Mouse (Mus musculus): Measurements from ENCODE around the gene Magi2. TPM values are rescaled to one million over a fixed set of nuclear protein-coding genes. Genes with fewer than 3 reads are reported as not detected.

Gene Magi2
- polyA plus RNA-seq, 1 experiment from 2014 or later, result 1.9 TPM

DNA sequence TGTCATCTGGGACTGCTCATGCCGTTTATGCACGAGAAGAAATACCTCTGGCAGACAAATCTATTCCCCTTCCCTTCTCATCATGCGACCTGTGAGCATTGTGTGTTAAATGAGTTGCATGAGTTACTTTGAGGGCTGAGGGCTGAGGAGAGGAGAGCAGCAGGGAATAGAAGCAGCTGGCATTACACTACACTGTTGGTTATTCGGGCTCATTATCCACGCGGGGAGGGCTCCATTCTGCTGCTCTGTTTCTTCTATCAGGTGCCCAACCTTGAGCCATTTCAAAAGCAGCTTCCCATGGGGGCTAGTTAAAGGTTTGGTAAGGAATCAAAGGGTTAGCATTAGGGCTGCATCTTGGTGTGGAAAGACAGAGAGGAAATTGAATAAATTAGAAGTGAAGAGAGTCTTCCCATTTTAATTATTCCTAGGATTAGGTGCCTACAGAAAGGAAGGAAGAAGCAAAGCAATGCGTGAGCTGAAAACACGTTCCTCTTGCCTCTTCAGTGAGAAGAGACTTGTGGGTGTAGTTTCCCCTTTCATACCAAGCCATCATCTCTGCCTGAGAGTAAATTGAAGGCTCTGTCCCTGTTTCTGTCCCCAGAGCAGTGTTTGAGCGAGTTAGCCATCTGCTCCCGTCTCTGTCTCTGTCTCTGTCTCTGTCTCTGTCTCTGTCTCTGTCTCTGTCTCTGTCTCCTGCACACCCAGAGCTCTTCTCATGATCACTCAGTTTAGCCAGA, 1396.2 kb downstream of the Magi2 start:
- no peaks in the 10 kb centered on the region for H3K4me1 ChIP-seq (ENCODE audit: insufficient read depth, low read depth, low read length)
- H3K36me3 ChIP-seq (ENCODE audit: insufficient read depth, low read length), result no peaks in the 10 kb centered on the region
- H3K9me3 ChIP-seq (ENCODE audit: low read length), result no peaks in the 10 kb centered on the region
- H3K9ac ChIP-seq (replicated peaks; ENCODE audit: low read depth), result no peak overlapping the region
- no peak overlapping the region for H3K4me3 ChIP-seq (ENCODE audit: low read depth, low read length)
- no peak overlapping the region for H3K4me2 ChIP-seq (replicated peaks; ENCODE audit: low read depth, low read length)
- no peak for DNase-seq (ENCODE audit: low spot score)
- 67% methylated on average over 10 of the region's 10 CpGs for WGBS
- no peak for TF ChIP-seq EP300 (IDR thresholded peaks at IDR 0.05)
- TF ChIP-seq CTCF (IDR thresholded peaks at IDR 0.05), result no peak
- ATAC-seq, result no peak
- no peaks in the 10 kb centered on the region for H3K27me3 ChIP-seq (replicated peaks; ENCODE audit: insufficient read depth, low read length)
- no peak overlapping the region for H3K27ac ChIP-seq (ENCODE audit: low read length)

DNA sequence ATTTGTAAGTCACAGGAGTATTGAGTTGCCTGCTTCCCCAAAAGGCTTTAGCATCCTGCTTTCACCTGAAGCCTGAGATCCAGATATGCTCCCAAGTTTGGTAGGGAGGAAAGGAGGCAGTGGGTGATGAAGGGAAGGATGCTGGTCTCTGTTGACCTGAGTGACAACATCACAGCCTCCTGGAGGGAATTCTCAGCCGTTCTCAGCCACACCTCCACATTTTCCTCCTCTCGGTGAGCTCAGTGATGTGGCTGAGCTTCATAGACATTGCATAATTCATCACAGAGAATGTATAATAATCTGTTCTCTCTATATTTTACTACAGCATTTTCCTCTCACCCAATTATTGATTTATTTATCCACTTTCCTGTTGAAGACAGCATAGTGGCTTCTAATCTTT, 1398.3 kb downstream of the Magi2 start:
- Histone ChIP-seq H3K4me2 (replicated peaks; ENCODE audit: low read depth, low read length) (no peak overlapping the region), H3K9me3 (ENCODE audit: low read length) (no peaks in the 10 kb centered on the region), H3K27ac (ENCODE audit: low read length) (no peak overlapping the region), H3K4me3 (ENCODE audit: low read depth, low read length) (no peak overlapping the region), H3K36me3 (ENCODE audit: insufficient read depth, low read length) (no peaks in the 10 kb centered on the region), H3K4me1 (ENCODE audit: insufficient read depth, low read depth, low read length) (no peaks in the 10 kb centered on the region), H3K9ac (replicated peaks; ENCODE audit: low read depth) (no peak overlapping the region), H3K27me3 (replicated peaks; ENCODE audit: insufficient read depth, low read length) (no peaks in the 10 kb centered on the region)
- TF ChIP-seq EP300 (IDR thresholded peaks at IDR 0.05) (no peak), CTCF (IDR thresholded peaks at IDR 0.05) (no peak)
- DNase-seq (ENCODE audit: low spot score), result no peak
- 61% methylated on average over 2 of the region's 2 CpGs for WGBS
- ATAC-seq, result no peak

DNA sequence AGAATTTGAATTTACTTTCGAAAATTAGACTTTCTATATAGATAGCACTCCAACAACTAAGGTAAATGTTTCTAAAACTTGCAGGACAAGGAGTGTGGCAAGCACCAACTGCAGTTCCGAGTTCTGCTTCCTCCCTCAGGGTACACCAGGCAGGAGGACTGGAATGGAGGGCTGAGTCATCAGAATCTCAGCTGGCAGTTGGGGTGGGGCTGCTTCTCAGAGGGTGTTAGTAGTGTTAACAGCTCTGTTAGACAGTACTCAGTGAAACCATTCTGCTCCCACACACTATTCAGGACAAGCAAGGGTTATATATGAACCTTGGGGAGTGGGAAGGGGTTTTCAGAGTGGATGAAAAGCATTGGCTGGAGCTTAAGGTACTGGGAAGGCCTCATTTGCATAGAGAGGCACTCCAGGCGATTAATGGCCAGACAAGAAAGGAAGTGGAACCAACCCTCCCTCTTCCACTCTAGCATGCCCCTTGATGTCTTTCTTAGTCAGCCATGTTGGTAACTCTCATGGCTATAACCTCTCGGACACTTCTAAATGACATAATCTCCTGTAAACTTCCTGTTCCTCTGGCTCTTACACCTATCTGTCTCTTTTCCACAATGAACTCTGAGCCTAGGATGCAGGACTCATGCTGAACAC, 1402.2 kb downstream of the Magi2 start:
- Histone ChIP-seq H3K9ac (replicated peaks; ENCODE audit: low read depth) (no peak overlapping the region), H3K4me1 (ENCODE audit: insufficient read depth, low read depth, low read length) (no peaks in the 10 kb centered on the region), H3K9me3 (ENCODE audit: low read length) (no peaks in the 10 kb centered on the region), H3K4me2 (replicated peaks; ENCODE audit: low read depth, low read length) (no peak overlapping the region), H3K4me3 (ENCODE audit: low read depth, low read length) (no peak overlapping the region), H3K27me3 (replicated peaks; ENCODE audit: insufficient read depth, low read length) (no peaks in the 10 kb centered on the region), H3K27ac (ENCODE audit: low read length) (no peak overlapping the region), H3K36me3 (ENCODE audit: insufficient read depth, low read length) (no peaks in the 10 kb centered on the region)
- no peak for TF ChIP-seq CTCF (IDR thresholded peaks at IDR 0.05)
- TF ChIP-seq EP300 (IDR thresholded peaks at IDR 0.05), result no peak
- ATAC-seq, result peak; percentile 40; the same call in 1 of the 2 replicates
- 42% methylated on average over 4 of the region's 4 CpGs for WGBS
- peak; percentile 29 for DNase-seq (ENCODE audit: low spot score)

DNA sequence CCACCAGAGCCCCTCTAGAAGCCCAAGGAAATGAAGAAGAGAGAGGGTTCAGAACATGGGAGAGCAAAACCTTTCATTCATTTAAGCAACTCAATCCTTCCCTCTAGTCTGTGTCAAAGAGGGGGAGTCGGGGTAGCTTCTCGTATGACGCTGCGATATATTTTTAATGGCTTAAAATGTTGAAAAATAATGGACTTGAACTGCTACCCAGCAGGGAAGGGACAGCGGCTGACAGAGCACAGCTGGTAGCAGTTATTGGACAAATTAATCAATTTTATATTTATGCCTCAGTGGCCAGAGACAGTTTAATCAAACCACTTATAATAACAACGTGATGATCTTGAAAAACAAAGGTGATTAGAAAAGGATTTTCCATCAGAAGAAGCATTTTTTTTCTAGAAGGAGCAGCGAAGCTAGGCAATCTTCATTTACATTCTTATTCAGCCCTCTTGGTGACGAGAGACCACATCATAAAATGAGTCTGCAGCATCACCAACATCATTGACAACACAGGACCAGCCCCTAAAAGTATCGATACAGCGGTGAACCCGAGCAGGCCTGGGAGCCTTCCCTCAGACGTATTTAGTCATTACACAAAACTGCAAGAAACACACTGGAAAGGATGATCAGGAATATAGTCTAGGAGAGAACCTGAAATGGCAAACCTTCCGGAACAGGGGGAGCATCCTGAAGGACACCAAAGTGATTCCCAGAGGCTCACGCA, 1407.4 kb downstream of the Magi2 start:
- Histone ChIP-seq H3K4me1 (ENCODE audit: insufficient read depth, low read depth, low read length) (no peaks in the 10 kb centered on the region), H3K4me3 (ENCODE audit: low read depth, low read length) (no peak overlapping the region), H3K9me3 (ENCODE audit: low read length) (no peaks in the 10 kb centered on the region), H3K27me3 (replicated peaks; ENCODE audit: insufficient read depth, low read length) (no peaks in the 10 kb centered on the region), H3K4me2 (replicated peaks; ENCODE audit: low read depth, low read length) (no peak overlapping the region), H3K36me3 (ENCODE audit: insufficient read depth, low read length) (no peaks in the 10 kb centered on the region), H3K9ac (replicated peaks; ENCODE audit: low read depth) (no peak overlapping the region), H3K27ac (ENCODE audit: low read length) (no peak overlapping the region)
- TF ChIP-seq EP300 (IDR thresholded peaks at IDR 0.05) (no peak), CTCF (IDR thresholded peaks at IDR 0.05) (no peak)
- 59% methylated on average over 14 of the region's 14 CpGs for WGBS
- ATAC-seq, result no peak
- no peak for DNase-seq (ENCODE audit: low spot score)

DNA sequence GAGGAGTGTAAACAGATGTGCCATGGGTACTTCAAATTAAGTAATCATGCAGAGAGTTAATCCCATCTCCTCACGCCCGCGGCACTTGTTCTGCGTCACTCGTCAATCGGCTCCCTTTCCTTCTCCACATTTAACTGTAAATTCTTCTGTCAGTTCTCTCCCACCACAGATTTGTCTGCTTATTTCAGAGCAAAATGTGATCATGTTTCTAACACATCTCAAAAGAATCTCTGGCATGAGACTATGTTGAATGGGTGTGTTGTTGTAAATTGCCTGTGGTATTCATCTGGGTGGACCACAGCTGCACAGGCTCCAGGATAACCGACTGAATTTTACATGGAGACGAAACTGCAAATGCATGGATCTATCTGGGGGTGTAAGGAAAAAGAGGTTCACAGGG, 1408.0 kb downstream of the Magi2 start:
- H3K27me3 ChIP-seq (replicated peaks; ENCODE audit: insufficient read depth, low read length), result no peaks in the 10 kb centered on the region
- no peak for ATAC-seq
- TF ChIP-seq EP300 (IDR thresholded peaks at IDR 0.05) (no peak), CTCF (IDR thresholded peaks at IDR 0.05) (no peak)
- no peaks in the 10 kb centered on the region for H3K36me3 ChIP-seq (ENCODE audit: insufficient read depth, low read length)
- H3K4me3 ChIP-seq (ENCODE audit: low read depth, low read length), result no peak overlapping the region
- no peak overlapping the region for H3K27ac ChIP-seq (ENCODE audit: low read length)
- H3K4me2 ChIP-seq (replicated peaks; ENCODE audit: low read depth, low read length), result no peak overlapping the region
- DNase-seq (ENCODE audit: low spot score), result no peak
- H3K9ac ChIP-seq (replicated peaks; ENCODE audit: low read depth), result no peak overlapping the region
- H3K9me3 ChIP-seq (ENCODE audit: low read length), result no peaks in the 10 kb centered on the region
- 69% methylated on average over 8 of the region's 8 CpGs for WGBS
- H3K4me1 ChIP-seq (ENCODE audit: insufficient read depth, low read depth, low read length), result no peaks in the 10 kb centered on the region

DNA sequence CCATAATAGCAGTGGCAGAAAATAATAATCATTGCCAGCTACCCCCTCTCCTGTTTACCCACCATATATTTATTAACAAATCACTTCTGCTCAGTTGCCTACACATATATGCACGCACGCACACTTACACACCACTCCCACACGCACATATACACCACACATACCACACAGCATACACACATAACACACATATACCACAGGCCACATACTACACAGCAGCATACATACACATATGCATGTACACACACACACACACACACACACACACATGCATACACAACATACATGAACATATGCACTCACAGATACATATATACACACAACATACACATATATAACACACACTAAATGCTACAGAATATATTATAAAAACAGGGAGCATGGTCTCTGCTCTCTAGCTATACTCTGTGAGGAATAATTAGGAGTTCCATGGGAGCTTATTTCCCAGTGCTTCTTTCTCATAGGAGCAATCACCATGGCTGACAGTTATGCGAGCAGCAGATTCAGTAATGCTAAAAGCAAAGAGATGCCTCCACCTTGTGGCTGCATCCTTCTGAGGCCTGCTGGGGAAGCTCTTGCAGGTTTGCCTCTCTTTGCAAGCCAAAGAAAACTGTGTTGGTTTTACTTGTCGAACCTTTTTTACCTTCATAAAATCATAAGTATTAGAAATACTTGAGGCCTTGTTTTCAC, 1410.6 kb downstream of the Magi2 start:
- WGBS, result 69% methylated on average over 5 of the region's 5 CpGs
- no peak for TF ChIP-seq EP300 (IDR thresholded peaks at IDR 0.05)
- peak; percentile 72 for TF ChIP-seq CTCF (IDR thresholded peaks at IDR 0.05)
- peak; percentile 62 for DNase-seq (ENCODE audit: low spot score)

More for the DNA sequence above, 1410.6 kb downstream of the Magi2 start:
- Histone ChIP-seq H3K9me3 (ENCODE audit: low read length) (no peaks in the 10 kb centered on the region), H3K4me3 (ENCODE audit: low read depth, low read length) (no peak overlapping the region), H3K4me2 (replicated peaks; ENCODE audit: low read depth, low read length) (no peak overlapping the region), H3K4me1 (ENCODE audit: insufficient read depth, low read depth, low read length) (no peaks in the 10 kb centered on the region), H3K36me3 (ENCODE audit: insufficient read depth, low read length) (no peaks in the 10 kb centered on the region), H3K27me3 (replicated peaks; ENCODE audit: insufficient read depth, low read length) (no peaks in the 10 kb centered on the region), H3K27ac (ENCODE audit: low read length) (no peak overlapping the region), H3K9ac (replicated peaks; ENCODE audit: low read depth) (no peak overlapping the region)
- ATAC-seq, result peak; percentile 52

Measured in lung, postnatal 0 days (tissue).